8 mouse cellular contexts compared by ENCODE assay signal in the genomic region with DNA sequence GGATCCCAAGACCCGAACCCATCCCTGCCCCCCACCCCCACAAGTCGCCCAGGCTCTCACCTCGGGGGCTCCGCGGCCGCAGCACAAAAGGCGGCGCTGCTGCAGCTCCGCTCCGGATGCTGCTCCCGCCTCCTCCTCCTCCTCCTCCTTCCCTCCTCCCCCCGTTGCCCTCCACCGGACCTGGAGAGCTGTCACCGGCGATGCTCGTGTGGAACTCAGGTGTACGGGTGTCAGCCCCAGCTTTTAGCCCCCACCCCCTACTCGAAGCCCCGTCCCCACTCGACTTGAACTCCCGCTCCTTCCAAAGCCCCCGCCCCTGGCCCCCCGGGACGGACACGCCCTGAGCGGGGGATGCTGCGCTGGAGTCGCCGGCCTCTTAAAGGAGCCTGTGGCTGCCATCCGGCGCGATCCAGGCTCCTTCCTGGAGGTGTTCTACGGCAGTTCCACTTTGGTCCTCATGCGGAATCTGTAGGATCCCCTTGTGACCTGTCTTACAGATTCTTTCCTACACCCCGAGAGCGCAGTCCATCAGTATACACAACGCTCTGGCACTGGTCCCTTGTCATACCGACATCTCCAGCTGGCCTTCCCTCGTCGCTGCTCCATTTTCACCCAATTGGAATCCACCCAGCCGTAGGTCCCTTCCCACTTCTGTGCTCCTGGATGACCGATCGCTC. TPM values are rescaled to one million over a fixed set of nuclear protein-coding genes. Genes with fewer than 3 reads are reported as not detected.
A peak's percentile ranks its signal among the peaks of the same experiment; 100 is the strongest.
DNase-seq lines count a peak whose midpoint lies in the region; ATAC-seq and TF ChIP-seq lines count a peak whose summit lies in the region.

A gene (minus strand): TSS at position 337 of the 677 bp plus-strand sequence.

- H3K4me1 ChIP-seq in embryonic fibroblast, embryonic 13.5 days (ENCODE audit: control insufficient read depth, insufficient read depth, low read length): peaks cover 10% of the 10 kb centered on the region; the same call in 1 of the 2 replicates
- peaks cover 23% of the 10 kb centered on the region for H3K4me1 ChIP-seq in limb, embryonic 14.5 days (ENCODE audit: control insufficient read depth, insufficient read depth, low read length)
- H3K4me1 ChIP-seq in midbrain, postnatal 0 days (ENCODE audit: insufficient read depth, low read length): peaks cover 20% of the 10 kb centered on the region

- peak within 1 kb of the TSS; percentile 85 for H3K4me2 ChIP-seq in limb, embryonic 14.5 days (replicated peaks; ENCODE audit: low read depth, low read length, severe bottlenecking)
- H3K4me2 ChIP-seq in midbrain, postnatal 0 days (ENCODE audit: low read depth, low read length, poor library complexity, severe bottlenecking): peak within 1 kb of the TSS; percentile 80

- no peak for TF ChIP-seq CTCF in embryonic fibroblast, embryonic 13.5 days (IDR thresholded peaks at IDR 0.05; ENCODE audit: borderline replicate concordance, insufficient read depth, low read length)
- TF ChIP-seq CTCF in midbrain, postnatal 0 days (IDR thresholded peaks at IDR 0.05): peak; percentile 20; the same call in 1 of the 2 replicates

- ATAC-seq in limb, embryonic 14.5 days (ENCODE audit: low FRiP score, low read depth): no peak
- ATAC-seq in midbrain, postnatal 0 days (ENCODE audit: low FRiP score): peak; percentile 9; the same call in 1 of the 2 replicates

- H3K36me3 ChIP-seq in limb, embryonic 14.5 days (ENCODE audit: control insufficient read depth, insufficient read depth, low read length): peaks cover 8% of the 10 kb centered on the region
- peaks cover 5% of the 10 kb centered on the region; the same call in 1 of the 2 replicates for H3K36me3 ChIP-seq in midbrain, postnatal 0 days (ENCODE audit: insufficient read depth, low read length)
- H3K36me3 ChIP-seq in splenic B cell, adult 2 months (ENCODE audit: control insufficient read depth, insufficient read depth, low read length, poor library complexity, severe bottlenecking): no peaks in the 10 kb centered on the region

- H3K9ac ChIP-seq in limb, embryonic 14.5 days (ENCODE audit: low read depth, low read length, severe bottlenecking): peak within 1 kb of the TSS; percentile 67
- H3K9ac ChIP-seq in midbrain, postnatal 0 days (replicated peaks; ENCODE audit: low read length, poor library complexity, severe bottlenecking): peak within 1 kb of the TSS; percentile 86

- peak within 1 kb of the TSS; percentile 45 for H3K27ac ChIP-seq in embryonic fibroblast, embryonic 13.5 days (ENCODE audit: insufficient read depth, low read length)
- peak within 1 kb of the TSS; percentile 75 for H3K27ac ChIP-seq in limb, embryonic 14.5 days (replicated peaks; ENCODE audit: low read depth, low read length)
- H3K27ac ChIP-seq in midbrain, postnatal 0 days (ENCODE audit: low read depth, low read length): peak within 1 kb of the TSS; percentile 99

- no peaks in the 10 kb centered on the region for H3K27me3 ChIP-seq in limb, embryonic 14.5 days (ENCODE audit: control insufficient read depth, insufficient read depth, low read length)
- no peaks in the 10 kb centered on the region for H3K27me3 ChIP-seq in midbrain, postnatal 0 days (ENCODE audit: insufficient read depth, low read length)
- no peaks in the 10 kb centered on the region for H3K27me3 ChIP-seq in splenic B cell, adult 2 months (ENCODE audit: control insufficient read depth, insufficient read depth, low read length, poor library complexity, severe bottlenecking)

- 5% methylated on average over 42 of the region's 43 CpGs for WGBS in limb, embryonic 14.5 days
- WGBS in midbrain, postnatal 0 days: under 1% methylated on average over 40 of the region's 43 CpGs

- peak; percentile 63 for TF ChIP-seq POLR2A in embryonic fibroblast, embryonic 13.5 days (IDR thresholded peaks at IDR 0.05; ENCODE audit: low read depth, low read length)
- 0 out of 2 replicates have a peak, but pooled peaks have one; percentile 14 for TF ChIP-seq POLR2A in limb, embryonic 14.5 days (IDR thresholded peaks at IDR 0.05; ENCODE audit: borderline replicate concordance, extremely low read depth, insufficient read depth, insufficient read length)

- no peaks in the 10 kb centered on the region for H3K9me3 ChIP-seq in limb, embryonic 14.5 days (ENCODE audit: control insufficient read depth, low read length)
- no peaks in the 10 kb centered on the region for H3K9me3 ChIP-seq in midbrain, postnatal 0 days (ENCODE audit: low read length)

- peak; percentile 38 for DNase-seq in B cell, adult 2 months
- DNase-seq in adrenal gland, postnatal 4 days (ENCODE audit: low spot score in 2 of 2): peak in 1 of 2 experiments; percentile 57
- peak; percentile 64 for DNase-seq in heart, adult 8-10 months (ENCODE audit: low spot score)
- DNase-seq in kidney, adult 9 months: peak; percentile 64
- DNase-seq in limb, embryonic 14.5 days (ENCODE audit: low spot score): peak; percentile 47
- peak; percentile 78 for DNase-seq in midbrain, postnatal 0 days (ENCODE audit: low spot score)
- DNase-seq in splenic B cell, adult 2 months (ENCODE audit: low read depth, low spot score): peak; percentile 49

- peak within 1 kb of the TSS; percentile 86 for H3K4me3 ChIP-seq in embryonic fibroblast, embryonic 13.5 days (ENCODE audit: insufficient read depth, low read length)
- peak within 1 kb of the TSS; percentile 69 for H3K4me3 ChIP-seq in limb, embryonic 14.5 days (replicated peaks; ENCODE audit: low read length)
- peak within 1 kb of the TSS; percentile 66 for H3K4me3 ChIP-seq in midbrain, postnatal 0 days (ENCODE audit: low read depth, low read length)

RNA-seq across cellular contexts. Expression of the gene that starts here (rescaled TPM):
- total RNA-seq in adrenal gland, postnatal 4 days (2021): 10 to 100 TPM; 13.2 to 13.4 TPM
- 19.1 and 20.9 TPM in 2 replicates for polyA plus RNA-seq in embryonic fibroblast, embryonic 13.5 days (2011; ENCODE audit: insufficient read length, low read depth, missing spikeins)
- total RNA-seq in heart, adult 8-10 months (2022): 1 to 10 TPM; 1.7 to 2.8 (median 2.3) TPM
- polyA plus RNA-seq in limb, embryonic 14.5 days (2012; rRNA removed): 36.3 and 38.3 TPM in 2 replicates
- 15.8 and 18.7 TPM in 2 replicates for polyA plus RNA-seq in limb, embryonic 14.5 days (2014; fragmentation: Nextera tagmentation; extraction: Ambion mirVana)
- total RNA-seq in midbrain, postnatal 0 days (2014; rRNA removed): 73.3 and 82.1 TPM in 2 replicates
- 49.7 and 50.1 TPM in 2 replicates for polyA plus RNA-seq in midbrain, postnatal 0 days (2015; fragmentation: Nextera tagmentation; extraction: Ambion mirVana)

Comparison
In these comparisons a context has a peak if more than half of its experiments do, and no peak if none do; other contexts are left out.
1. H3K27ac ChIP-seq: peak in every context shown above with its lines; median percentile 99 in midbrain, postnatal 0 days; 75 in limb, embryonic 14.5 days; 45 in embryonic fibroblast, embryonic 13.5 days.